Mouse (Mus musculus) lung, embryonic 16.5 days (tissue): ENCODE data around the gene Dot1l. TPM values are rescaled to one million over a fixed set of nuclear protein-coding genes. Genes with fewer than 3 reads are reported as not detected.
A peak's percentile ranks its signal among the peaks of the same experiment; 100 is the strongest.

Experiments used
- ATAC-seq: fragments of 200-750 bp; cut with Nextera tagmentation; 2 replicates; pipeline ENCODE4 v1.8.0; 2017; ENCODE audit warnings: low read depth, mild to moderate bottlenecking, moderate library complexity
- H3K27ac ChIP-seq: fragments of 300-500 bp; sonication (generic); 2 replicates; pipeline ENCODE4 v1.5.1; 2014; ENCODE audit warnings: mild to moderate bottlenecking, control low read depth, low read length
- H3K27me3 ChIP-seq: fragments of 300-500 bp; sonication (generic); 2 replicates; pipeline ENCODE4 v1.6.1; 2014; ENCODE audit warnings: low read depth, low read length, mixed read lengths; ENCODE audit not compliant: control insufficient read depth, insufficient read depth
- H3K36me3 ChIP-seq: fragments of 300-500 bp; sonication (generic); 2 replicates; pipeline ENCODE4 v1.6.1; 2014; ENCODE audit warnings: low read length; ENCODE audit not compliant: control insufficient read depth, insufficient read depth
- H3K4me1 ChIP-seq: fragments of 300-500 bp; sonication (generic); replicated peaks from 2 replicates; pipeline ENCODE4 v1.6.1; 2014; ENCODE audit warnings: low read length, mixed read lengths; ENCODE audit not compliant: control insufficient read depth, insufficient read depth
- H3K4me2 ChIP-seq: fragments of 300-500 bp; sonication (generic); 2 replicates; pipeline ENCODE4 v1.6.1; 2014; ENCODE audit warnings: low read depth, low read length, control low read depth
- H3K4me3 ChIP-seq: fragments of 300-500 bp; sonication (generic); 2 replicates; pipeline ENCODE4 v1.5.1; 2014; ENCODE audit warnings: mild to moderate bottlenecking, low read length, control low read depth
- H3K9ac ChIP-seq: fragments of 300-500 bp; sonication (generic); 2 replicates; pipeline ENCODE4 v1.6.1; 2014; ENCODE audit warnings: low read length, control low read depth
- H3K9me3 ChIP-seq: fragments of 300-500 bp; sonication (generic); 2 replicates; pipeline ENCODE4 v1.6.1; 2016; ENCODE audit warnings: low read length; ENCODE audit not compliant: control insufficient read depth
- WGBS: fragments of 180-500 bp; shearing (Covaris S2); extraction: QIAGEN DNeasy Blood & Tissue Kit; methylation state at CpG from one replicate; pipeline ENCODE4 v1.1.7; 2014; 5-methylcytosine and 5-hydroxymethylcytosine counted together
- polyA plus RNA-seq: library from polyadenylated mRNA; unstranded; fragments of >200 nt; fragmentation: Nextera tagmentation; extraction: Ambion mirVana; gene quantifications from 2 replicates; pipeline ENCODE4 v1.2.1, GENCODE M21; 2015

Dot1l gene
- polyA plus RNA-seq, 1 experiment from 2014 or later: 15.4 TPM

DNA sequence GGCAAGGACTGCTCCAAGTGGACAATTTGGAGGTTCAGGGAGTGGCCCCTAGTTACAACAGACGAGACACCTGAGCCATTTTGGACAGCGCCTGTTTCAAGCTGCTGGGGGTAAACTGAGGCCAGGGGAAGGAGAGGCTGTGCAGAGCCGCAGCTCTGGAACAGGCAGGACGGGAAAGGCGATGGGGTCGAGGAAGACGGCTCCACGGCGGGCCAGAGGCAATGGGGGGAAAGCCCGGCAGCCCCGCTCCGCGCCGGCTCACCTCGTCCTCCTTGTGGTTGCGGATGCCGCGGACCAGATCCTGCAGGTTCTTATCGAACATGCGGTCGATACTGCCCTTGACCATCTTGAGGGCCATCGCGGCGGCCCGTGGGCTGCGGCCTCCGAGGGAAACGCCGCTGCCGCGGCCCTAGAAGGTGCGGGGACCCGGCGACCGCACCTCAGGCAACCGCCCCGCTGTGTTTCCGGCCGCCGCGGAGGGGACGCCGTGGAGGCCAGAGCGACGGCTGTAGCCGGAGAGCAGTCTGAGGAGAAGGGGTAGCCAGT, 13.3 kb upstream of the Dot1l start:
- peak overlapping the region; percentile 80 for H3K4me2 ChIP-seq
- peak overlapping the region; percentile 98 for H3K4me3 ChIP-seq
- H3K27me3 ChIP-seq: no peaks in the 10 kb centered on the region
- H3K9me3 ChIP-seq: no peaks in the 10 kb centered on the region
- peak overlapping the region; percentile 65 for H3K27ac ChIP-seq
- WGBS: under 1% methylated on average over 43 of the region's 46 CpGs
- no peaks in the 10 kb centered on the region for H3K36me3 ChIP-seq
- H3K4me1 ChIP-seq: peaks cover 21% of the 10 kb centered on the region
- peak; percentile 3 for ATAC-seq
- peak overlapping the region; percentile 98 for H3K9ac ChIP-seq

DNA sequence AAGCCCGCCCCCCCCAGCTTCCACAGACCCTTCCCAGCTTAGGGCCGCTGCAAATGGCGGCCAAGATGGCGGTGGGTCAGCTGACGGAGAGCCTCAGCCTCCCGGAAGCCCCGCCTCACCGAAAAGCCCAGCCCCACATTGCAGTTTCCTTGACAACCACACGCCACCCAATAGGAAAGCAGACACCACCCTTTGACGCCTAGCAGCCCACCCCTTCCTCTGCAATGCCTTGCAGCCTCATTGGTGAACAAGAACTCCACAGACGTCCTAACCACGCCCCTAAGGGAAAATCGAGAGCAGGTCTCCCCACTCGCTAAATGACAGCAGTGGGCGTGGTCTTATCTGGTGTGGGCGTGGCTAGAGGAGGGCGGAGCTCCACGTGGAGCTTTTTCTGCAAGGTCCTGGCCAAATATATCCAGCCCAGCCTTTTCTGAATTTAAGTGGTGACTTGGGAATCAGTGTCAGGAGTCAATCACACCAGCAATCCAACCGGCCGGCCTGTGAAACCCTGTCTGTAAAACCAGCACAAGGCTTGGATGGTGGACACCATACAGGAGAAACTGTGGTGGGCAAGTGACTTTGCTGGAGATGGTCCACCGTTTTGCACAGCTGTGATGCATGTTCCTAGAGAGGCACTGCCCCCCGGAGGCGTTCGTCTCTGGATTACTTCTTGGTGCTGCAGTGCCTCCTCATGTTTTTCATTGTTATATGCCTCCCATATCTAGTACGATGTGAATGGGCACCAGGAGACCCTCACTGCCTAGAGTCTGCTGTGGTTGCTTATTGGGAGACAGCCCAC, 12.6 kb upstream of the Dot1l start, which contains the start of gene Ap3d1:
TSS of gene Ap3d1 (minus strand) at position 85 of the 799 bp plus-strand sequence.
- Histone ChIP-seq H3K36me3 (no peaks in the 10 kb centered on the region), H3K27me3 (no peaks in the 10 kb centered on the region), H3K27ac (peak within 1 kb of the TSS; percentile 65), H3K9ac (peak within 1 kb of the TSS; percentile 98), H3K9me3 (no peaks in the 10 kb centered on the region), H3K4me2 (peak within 1 kb of the TSS; percentile 80), H3K4me1 (peaks cover 18% of the 10 kb centered on the region), H3K4me3 (peak within 1 kb of the TSS; percentile 98)
- peak; percentile 100 for ATAC-seq
- WGBS: 2% methylated on average over 25 of the region's 25 CpGs

DNA sequence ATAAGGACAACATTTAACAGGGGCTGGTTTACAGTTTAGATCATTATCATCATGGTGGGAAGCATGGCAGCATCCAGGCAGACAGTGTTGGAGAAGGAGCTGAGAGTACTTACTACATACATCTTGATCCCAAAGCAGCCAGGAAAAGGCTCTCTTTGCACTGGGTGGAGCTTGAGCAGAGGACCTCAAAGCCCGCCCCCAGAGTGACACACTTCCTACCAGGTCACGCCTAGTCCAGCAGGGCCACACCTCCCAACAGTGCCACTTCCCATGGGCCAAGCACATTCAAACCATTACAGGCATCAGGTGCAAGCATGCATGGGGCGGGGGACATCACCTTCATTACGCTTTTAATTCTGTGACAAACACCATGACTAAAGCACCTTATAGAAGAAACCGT, 10.7 kb upstream of the Dot1l start:
- no peak overlapping the region for H3K4me2 ChIP-seq
- WGBS: 38% methylated on average over 5 of the region's 5 CpGs

DNA sequence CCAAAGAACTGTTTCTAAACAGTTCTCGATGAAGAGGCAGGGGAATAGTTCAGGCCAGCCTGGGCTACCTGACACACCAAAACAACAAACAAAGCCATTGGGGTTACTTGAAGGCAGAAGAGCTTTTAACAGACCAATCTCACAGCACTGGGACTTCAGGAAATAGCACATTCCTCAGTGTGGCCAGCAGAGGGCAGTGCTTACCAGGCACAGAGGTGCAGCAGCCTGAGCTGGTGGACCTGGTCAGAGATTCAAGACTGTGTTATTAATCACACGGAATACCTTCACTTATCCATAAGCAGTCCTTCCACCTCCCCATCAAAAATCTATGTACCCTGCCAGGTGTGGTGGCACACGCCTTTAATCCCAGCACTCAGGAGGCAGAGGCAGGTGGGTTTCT, 7.6 kb upstream of the Dot1l start:
- Histone ChIP-seq H3K4me1 (peaks cover 18% of the 10 kb centered on the region), H3K27me3 (no peaks in the 10 kb centered on the region), H3K9me3 (no peaks in the 10 kb centered on the region), H3K9ac (no peak overlapping the region), H3K27ac (no peak overlapping the region), H3K36me3 (no peaks in the 10 kb centered on the region), H3K4me3 (no peak overlapping the region), H3K4me2 (no peak overlapping the region)
- no peak for ATAC-seq
- WGBS: 12% methylated on average over 3 of the region's 3 CpGs

More for the DNA sequence above, 10.7 kb upstream of the Dot1l start:
- H3K9ac ChIP-seq: no peak overlapping the region
- H3K27ac ChIP-seq: no peak overlapping the region
- peaks cover 15% of the 10 kb centered on the region for H3K4me1 ChIP-seq
- H3K27me3 ChIP-seq: no peaks in the 10 kb centered on the region
- H3K9me3 ChIP-seq: no peaks in the 10 kb centered on the region
- H3K4me3 ChIP-seq: no peak overlapping the region
- H3K36me3 ChIP-seq: no peaks in the 10 kb centered on the region
- ATAC-seq: no peak

DNA sequence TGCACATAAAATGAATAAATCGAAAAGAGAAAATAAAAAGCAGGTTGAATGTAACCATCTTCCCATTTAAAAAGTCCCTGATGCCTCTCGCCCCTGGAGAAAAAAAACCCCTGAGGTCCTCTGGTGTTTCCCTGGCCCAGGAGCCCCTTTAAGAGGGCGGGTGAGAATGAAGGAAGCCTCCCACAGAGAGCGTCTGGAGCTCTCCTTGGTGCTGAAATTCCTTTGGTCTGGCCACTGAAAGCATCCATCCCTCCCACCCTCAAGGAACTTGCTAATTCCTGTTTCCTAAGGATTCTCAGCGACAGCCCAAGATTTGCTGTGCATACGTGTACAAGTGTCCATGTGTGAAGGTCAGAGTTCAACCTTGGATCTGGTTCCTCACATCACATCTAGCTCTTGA, 6.4 kb upstream of the Dot1l start:
- Histone ChIP-seq H3K4me2 (no peak overlapping the region), H3K27me3 (no peaks in the 10 kb centered on the region), H3K4me1 (peaks cover 15% of the 10 kb centered on the region), H3K9me3 (no peaks in the 10 kb centered on the region), H3K36me3 (no peaks in the 10 kb centered on the region), H3K27ac (no peak overlapping the region), H3K9ac (no peak overlapping the region), H3K4me3 (no peak overlapping the region)
- 5% methylated on average over 6 of the region's 6 CpGs for WGBS
- ATAC-seq: no peak

DNA sequence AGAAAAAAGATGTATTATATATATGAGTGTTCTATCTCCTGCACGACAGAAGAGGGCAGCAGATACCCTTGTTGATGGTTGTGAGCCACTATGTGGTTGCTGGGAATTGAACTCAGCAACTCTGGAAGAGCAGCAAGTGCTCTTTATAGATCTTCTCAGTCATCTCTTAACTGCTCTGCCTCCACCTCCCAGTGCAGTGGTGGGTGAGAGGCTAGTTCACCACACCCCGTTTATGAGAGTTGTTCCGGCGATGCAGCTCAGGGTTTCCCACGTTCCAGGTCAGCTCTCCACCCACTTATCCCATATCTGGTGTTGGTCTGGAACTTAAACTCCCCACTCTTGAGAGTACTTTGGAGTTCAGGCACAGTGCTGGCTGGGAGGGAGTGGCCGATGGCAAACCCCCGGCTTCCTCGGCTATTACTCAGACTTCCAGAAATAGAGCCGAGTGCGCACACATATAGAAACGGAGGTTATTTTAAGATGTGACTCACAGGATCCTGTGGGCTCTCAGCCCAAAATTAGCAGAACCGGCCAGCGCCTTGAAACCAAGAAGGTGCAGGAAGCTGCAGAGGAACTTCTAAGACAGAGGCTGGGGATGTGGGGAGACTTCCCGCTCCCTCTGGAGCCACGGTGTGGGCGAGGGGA, 3.7 kb upstream of the Dot1l start:
- H3K4me2 ChIP-seq: peak overlapping the region; percentile 62
- peak; percentile 48 for ATAC-seq
- no peaks in the 10 kb centered on the region for H3K9me3 ChIP-seq
- no peaks in the 10 kb centered on the region for H3K27me3 ChIP-seq
- WGBS: 7% methylated on average over 16 of the region's 16 CpGs
- H3K4me1 ChIP-seq: peaks cover 22% of the 10 kb centered on the region
- H3K36me3 ChIP-seq: no peaks in the 10 kb centered on the region
- H3K4me3 ChIP-seq: peak overlapping the region; percentile 37
- H3K27ac ChIP-seq: peak overlapping the region; percentile 97
- peak overlapping the region; percentile 56 for H3K9ac ChIP-seq

DNA sequence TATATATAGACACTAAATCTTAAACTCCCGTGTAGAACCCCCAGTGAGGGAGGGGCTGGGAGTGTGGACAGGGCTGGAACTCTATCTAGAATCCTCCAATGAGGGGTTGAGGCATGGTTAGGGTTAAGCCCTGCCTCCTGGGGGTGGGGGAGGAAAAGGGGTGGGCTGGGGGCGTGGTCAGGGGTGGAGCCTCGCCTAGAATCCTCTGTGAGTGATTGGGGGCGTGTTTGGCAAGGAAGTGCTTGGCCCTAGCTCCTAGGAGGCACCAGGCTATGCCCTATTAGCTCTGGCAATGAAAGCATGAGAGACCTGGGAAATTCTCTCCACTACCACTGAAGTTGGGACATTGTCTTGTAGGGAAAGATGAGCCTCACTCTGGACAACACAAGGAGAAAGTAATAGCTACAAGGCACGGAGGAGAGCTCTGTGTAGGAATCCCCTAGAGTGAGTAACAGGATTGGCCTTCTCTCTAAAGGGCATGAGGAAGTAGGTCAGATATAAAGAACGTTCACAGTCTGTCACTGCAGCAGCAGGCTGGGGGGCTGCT, 2.9 kb upstream of the Dot1l start:
- Histone ChIP-seq H3K27me3 (no peaks in the 10 kb centered on the region), H3K4me1 (peaks cover 31% of the 10 kb centered on the region), H3K4me2 (peak overlapping the region; percentile 62), H3K27ac (peak overlapping the region; percentile 97), H3K9me3 (no peaks in the 10 kb centered on the region), H3K9ac (peak overlapping the region; percentile 56), H3K4me3 (peak overlapping the region; percentile 37), H3K36me3 (no peaks in the 10 kb centered on the region)
- peak; percentile 69 for ATAC-seq
- 5% methylated on average over 6 of the region's 6 CpGs for WGBS

DNA sequence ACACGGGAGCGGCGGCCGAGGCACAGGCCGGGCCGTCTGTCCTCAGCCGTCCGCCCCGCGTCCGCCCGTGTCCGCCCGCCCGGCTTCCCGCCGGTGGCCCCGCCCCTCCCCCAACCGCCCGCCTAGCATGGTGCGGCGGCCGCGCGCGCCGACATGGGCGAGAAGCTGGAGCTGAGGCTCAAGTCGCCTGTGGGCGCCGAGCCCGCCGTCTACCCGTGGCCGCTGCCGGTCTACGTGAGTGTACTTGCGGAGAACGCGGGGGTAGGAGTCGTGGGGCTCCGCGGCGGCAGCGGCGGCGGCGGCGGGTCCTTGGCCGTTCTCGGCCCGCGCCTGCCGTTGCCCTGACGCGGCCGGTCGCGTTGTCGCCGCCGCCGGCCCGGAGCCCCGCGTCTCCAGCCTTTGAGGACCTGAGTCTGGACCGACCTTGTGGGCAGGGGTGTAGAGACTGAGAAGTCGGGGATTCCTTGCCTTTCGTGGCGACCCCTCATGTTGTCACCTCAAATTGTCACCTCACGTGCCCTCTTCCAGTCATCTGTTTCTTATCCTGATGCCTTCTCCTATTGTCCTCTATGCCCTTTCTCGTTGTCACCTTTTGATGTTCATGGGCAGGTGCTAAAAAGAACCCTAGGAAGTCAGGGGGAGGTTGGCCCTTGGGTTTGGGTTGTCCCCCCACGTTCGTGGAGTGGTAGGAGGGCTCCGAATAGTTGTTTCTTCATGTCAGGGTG, 447 bp downstream of the Dot1l start:
- Histone ChIP-seq H3K9ac (peak overlapping the region; percentile 96), H3K4me3 (peak overlapping the region; percentile 96), H3K27me3 (no peaks in the 10 kb centered on the region), H3K4me2 (peak overlapping the region; percentile 99), H3K9me3 (no peaks in the 10 kb centered on the region), H3K36me3 (no peaks in the 10 kb centered on the region), H3K4me1 (peaks cover 40% of the 10 kb centered on the region), H3K27ac (peak overlapping the region; percentile 83)
- WGBS: under 1% methylated on average over 45 of the region's 75 CpGs
- peak; percentile 43; the same call in 1 of the 2 replicates for ATAC-seq
